Mouse (Mus musculus) liver, embryonic 14.5 days (tissue): ENCODE results near the gene Glg1.
A peak's percentile ranks its signal among the peaks of the same experiment; 100 is the strongest.

Source experiments
- CTCF ChIP-seq: IDR thresholded peaks from 2 replicates; pipeline ENCODE4 v1.5.1; 2016; ENCODE audit warnings: antibody characterized with exemption, low read depth, control low read depth
- EP300 ChIP-seq: IDR thresholded peaks from 2 replicates; pipeline ENCODE4 v1.6.1; 2016; ENCODE audit warnings: antibody characterized with exemption, low read depth

- TF ChIP-seq CTCF (peak; percentile 71), EP300 (no peak)
These were observed 41.9 kb upstream of the Glg1 start for GRCm38 (mm10) chr8:111300597-111301546.
